Mouse (Mus musculus) thymus, adult 2 months (tissue): ENCODE results near the gene Cse1l. TPM values are rescaled to one million over a fixed set of nuclear protein-coding genes. Genes with fewer than 3 reads are reported as not detected.

Experiments
- DNase-seq: peaks from one replicate; pipeline ENCODE4 v3.0.0; 2021
- H3K27ac ChIP-seq: fragments of 200-500 bp; 2 replicates; pipeline ENCODE4 v1.5.1; 2012; ENCODE audit warnings: low read length, control low read depth; ENCODE audit not compliant: control insufficient read depth, insufficient read depth
- H3K27me3 ChIP-seq: fragments of 200-500 bp; 2 replicates; pipeline ENCODE4 v1.6.1; 2012; ENCODE audit warnings: mild to moderate bottlenecking, low read length, moderate library complexity, mixed read lengths; ENCODE audit not compliant: control insufficient read depth, insufficient read depth
- H3K36me3 ChIP-seq: fragments of 200-500 bp; 2 replicates; pipeline ENCODE4 v1.6.1; 2012; ENCODE audit warnings: mild to moderate bottlenecking, low read length, moderate library complexity; ENCODE audit not compliant: control insufficient read depth, insufficient read depth
- H3K4me1 ChIP-seq: fragments of 200-500 bp; replicated peaks from 2 replicates; pipeline ENCODE4 v1.6.1; 2012; ENCODE audit warnings: low read length; ENCODE audit not compliant: control insufficient read depth, insufficient read depth
- H3K4me3 ChIP-seq: fragments of 200-500 bp; 2 replicates; pipeline ENCODE4 v1.5.1; 2012; ENCODE audit warnings: mild to moderate bottlenecking, low read length, control low read depth, moderate library complexity; ENCODE audit not compliant: control insufficient read depth, insufficient read depth
- CTCF ChIP-seq: fragments of 200-500 bp; IDR thresholded peaks from 2 replicates; pipeline ENCODE4 v1.5.1; 2012; ENCODE audit warnings: mild to moderate bottlenecking, control low read depth, low read length, moderate library complexity, borderline replicate concordance; ENCODE audit not compliant: control insufficient read depth, poor library complexity, insufficient read depth; ENCODE audit errors: extremely low read depth
- POLR2A ChIP-seq: fragments of 200-500 bp; IDR thresholded peaks from 2 replicates; pipeline ENCODE4 v1.6.1; 2012; ENCODE audit warnings: mild to moderate bottlenecking, low read length, control low read depth, moderate library complexity; ENCODE audit not compliant: control insufficient read depth, poor library complexity, insufficient read depth; ENCODE audit errors: extremely low read depth
- WGBS: fragments of 180-500 bp; shearing (Covaris S2); methylation state at CpG from one replicate; pipeline ENCODE4 v1.1.7; 2018; 5-methylcytosine and 5-hydroxymethylcytosine counted together
- polyA plus RNA-seq: library from polyadenylated mRNA; depleted of rRNA; stranded (reverse); fragments of >200 nt; gene quantifications from 2 replicates; pipeline ENCODE4 v1.2.3, GENCODE M21; 2012; rRNA removed

Cse1l gene
- polyA plus RNA-seq, 1 experiment: 28.7 TPM

DNA sequence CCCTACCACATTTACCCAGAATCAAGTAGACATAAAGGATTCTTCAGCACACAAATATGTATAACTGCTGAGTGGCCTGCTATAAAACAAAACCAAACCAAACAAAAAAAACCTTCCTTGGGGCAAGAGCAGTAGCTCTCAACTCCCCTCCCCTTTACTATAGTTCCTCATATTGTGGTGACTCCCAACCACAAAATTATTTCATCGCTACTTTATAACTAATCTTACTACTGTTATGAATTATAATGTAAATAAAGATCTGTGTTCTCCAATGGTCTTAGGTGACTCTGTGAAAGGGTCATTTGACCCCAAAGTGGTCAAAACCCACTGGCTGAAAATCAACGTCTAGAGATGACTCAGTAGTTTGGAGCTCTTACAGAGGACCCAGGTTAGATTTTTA, 74.3 kb downstream of the Cse1l start:
- TF ChIP-seq CTCF (no peak), POLR2A (no peak)

DNA sequence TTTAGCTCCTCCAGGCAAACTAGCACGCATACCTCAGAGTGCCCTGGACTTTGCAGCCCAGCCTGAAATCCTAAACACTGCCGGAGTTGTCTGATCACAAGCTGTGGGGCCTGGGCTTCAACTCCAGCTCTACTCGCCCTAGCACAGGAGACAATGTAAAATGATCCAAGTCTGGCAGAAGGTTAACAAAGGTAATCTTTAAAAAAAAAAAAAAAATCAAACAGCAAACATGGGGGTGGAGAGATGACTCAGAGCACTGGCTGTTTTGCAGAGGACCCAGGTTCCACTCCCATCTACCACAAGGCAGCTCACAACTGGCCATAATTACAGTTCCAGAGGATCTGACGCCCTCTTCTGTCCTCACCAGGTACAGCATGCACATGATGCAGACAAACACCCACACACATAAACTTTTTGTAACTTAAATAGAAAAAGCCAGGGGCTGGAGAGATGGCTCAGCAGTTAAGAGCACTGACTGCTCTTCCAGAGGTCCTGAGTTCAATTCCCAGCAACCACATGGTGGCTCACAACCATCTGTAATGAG, 77.6 kb downstream of the Cse1l start:
- no peaks in the 10 kb centered on the region for H3K27me3 ChIP-seq
- H3K4me1 ChIP-seq: no peaks in the 10 kb centered on the region
- H3K27ac ChIP-seq: no peak overlapping the region
- 89% methylated on average over 4 of the region's 4 CpGs for whole genome bisulfite sequencing
- TF ChIP-seq POLR2A: no peak
- TF ChIP-seq CTCF: no peak
- H3K4me3 ChIP-seq: no peak overlapping the region
- H3K36me3 ChIP-seq: no peaks in the 10 kb centered on the region
- no peak for DNase-seq

More for the DNA sequence above, 74.3 kb downstream of the Cse1l start:
- Histone ChIP-seq H3K4me3 (no peak overlapping the region), H3K36me3 (no peaks in the 10 kb centered on the region), H3K4me1 (peaks cover 6% of the 10 kb centered on the region), H3K27me3 (no peaks in the 10 kb centered on the region), H3K27ac (no peak overlapping the region)
- DNase-seq: no peak
- WGBS: 10% methylated on average over 2 of the region's 2 CpGs

DNA sequence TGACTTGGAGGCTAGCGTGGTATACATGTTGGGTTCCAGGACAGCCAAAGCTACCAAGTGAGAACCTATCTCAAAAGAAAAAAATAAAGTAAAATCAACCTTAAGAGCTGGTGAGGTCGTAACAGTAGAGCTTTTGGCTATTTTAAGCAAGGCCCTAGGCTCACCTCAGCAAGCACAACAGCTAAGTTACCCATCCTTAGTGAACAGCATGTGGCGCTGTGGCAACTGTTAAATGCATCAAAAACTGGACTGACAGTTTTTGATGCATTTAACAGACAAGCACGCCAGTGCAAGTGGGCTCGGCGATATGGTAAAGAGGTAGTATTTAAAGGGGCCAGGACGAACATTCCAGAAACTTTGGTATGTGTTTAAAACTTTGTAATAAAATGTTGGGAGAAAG, 85.0 kb downstream of the Cse1l start:
- Histone ChIP-seq H3K4me3 (no peak overlapping the region), H3K4me1 (peaks cover 9% of the 10 kb centered on the region), H3K27me3 (no peaks in the 10 kb centered on the region), H3K36me3 (no peaks in the 10 kb centered on the region), H3K27ac (no peak overlapping the region)
- TF ChIP-seq POLR2A: no peak
- TF ChIP-seq CTCF: no peak
- WGBS: 87% methylated on average over 7 of the region's 7 CpGs
- DNase-seq: no peak

DNA sequence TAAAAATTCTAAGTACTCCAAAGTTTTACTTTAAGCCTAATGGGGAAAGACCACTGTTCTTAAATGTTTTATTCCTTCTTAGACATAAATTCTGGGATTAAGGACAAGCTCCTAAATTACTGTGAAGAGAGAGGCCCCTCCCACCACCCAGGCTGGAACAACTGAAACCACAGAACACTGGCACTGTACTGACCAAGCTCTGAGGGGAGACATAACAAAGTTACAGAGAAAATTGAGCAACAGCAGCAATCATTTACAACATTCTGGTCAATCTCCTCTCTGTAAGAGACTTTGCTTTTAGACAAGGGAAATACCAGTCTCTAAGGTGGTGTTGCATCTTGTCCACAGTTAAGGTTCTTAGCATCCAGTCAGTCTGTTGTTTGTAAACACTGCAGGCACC, 86.1 kb downstream of the Cse1l start:
- DNase-seq: no peak
- peaks cover 13% of the 10 kb centered on the region for H3K4me1 ChIP-seq
- no peak for TF ChIP-seq POLR2A
- TF ChIP-seq CTCF: no peak
- no peaks in the 10 kb centered on the region for H3K36me3 ChIP-seq
- no peak overlapping the region for H3K4me3 ChIP-seq
- H3K27ac ChIP-seq: no peak overlapping the region
- no peaks in the 10 kb centered on the region for H3K27me3 ChIP-seq

DNA sequence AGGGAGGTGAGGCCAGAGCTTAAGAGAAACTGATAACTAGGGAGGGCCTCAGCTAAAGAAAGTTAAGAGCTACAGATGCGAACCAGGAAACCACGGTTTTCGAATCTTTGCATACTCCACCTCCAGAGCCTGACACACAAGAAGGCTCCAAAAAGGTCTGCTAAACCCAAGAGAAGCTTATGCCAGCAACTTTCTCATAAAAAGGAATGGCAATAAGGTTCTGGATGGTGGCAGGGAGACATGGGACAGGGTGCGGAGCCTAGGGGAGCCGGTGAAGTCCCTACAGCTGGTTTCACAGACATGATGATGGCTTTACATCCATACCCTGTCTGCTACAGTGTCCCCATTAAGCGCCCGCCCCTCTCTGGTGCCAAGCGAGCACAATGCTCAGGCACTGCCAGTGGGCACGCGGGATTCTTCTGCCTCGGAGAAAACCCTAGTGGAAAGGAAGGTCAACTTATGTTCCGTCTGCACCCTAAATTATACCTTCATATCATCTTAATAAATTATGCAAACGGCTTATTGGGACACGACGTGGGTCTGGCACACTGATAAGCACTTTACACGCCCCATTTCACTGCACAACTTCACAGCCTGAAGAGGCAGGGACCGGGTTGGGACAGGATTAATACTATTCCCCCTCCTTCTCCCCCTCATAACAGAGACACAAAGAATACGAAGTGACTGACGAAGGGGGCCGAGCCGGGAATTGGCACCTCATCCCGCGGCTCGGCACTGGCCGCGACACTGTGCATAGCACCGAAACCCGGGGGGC, 89.4 kb downstream of the Cse1l start:
- 1% methylated on average over 28 of the region's 28 CpGs for WGBS
- Histone ChIP-seq H3K4me1 (peaks cover 13% of the 10 kb centered on the region), H3K4me3 (peak overlapping the region; percentile 82), H3K36me3 (no peaks in the 10 kb centered on the region), H3K27ac (peak overlapping the region; percentile 76), H3K27me3 (no peaks in the 10 kb centered on the region)
- TF ChIP-seq POLR2A: no peak
- TF ChIP-seq CTCF: no peak
- peak; percentile 39 for DNase-seq

Other genes starting within 250 kb of the Cse1l start
- 264 and 297 TPM in 2 replicates for gene Prex1, start 192.2 kb upstream of the Cse1l start, polyA plus RNA-seq
- 10.2 and 11.4 TPM in 2 replicates for gene Trp53rkb, start 113.5 kb upstream of the Cse1l start, polyA plus RNA-seq
- 18.7 and 20.0 TPM in 2 replicates for gene Arfgef2, start 100.5 kb upstream of the Cse1l start, polyA plus RNA-seq
- gene Stau1, start 90.3 kb downstream of the Cse1l start, polyA plus RNA-seq: 31.8 and 33.0 TPM in 2 replicates
- gene Ddx27, start 109.2 kb downstream of the Cse1l start, polyA plus RNA-seq: 46.0 and 50.6 TPM in 2 replicates
- gene Znfx1, start 157.0 kb downstream of the Cse1l start, polyA plus RNA-seq: 46.0 and 46.9 TPM in 2 replicates